Mouse (Mus musculus) cerebral cortex, adult 2 months (tissue): ENCODE measurements around the gene Spin2f.

ENCODE experiments used
- WGBS: fragments of 180-500 bp; shearing (Covaris S2); methylation state at CpG from one replicate; pipeline ENCODE4 v1.1.7; 2018; 5-methylcytosine and 5-hydroxymethylcytosine counted together

Gene Spin2f

GRCm38 (mm10) chrX:31253594-31253993, at the start of gene Spin2f:
Gene Spin2f, plus strand, starts transcription at chrX:31253894.
- 58% methylated on average over 1 of the region's 6 CpGs for WGBS

- 88% methylated on average over 7 of the region's 7 CpGs for WGBS
These were observed 41.6 kb upstream of the Spin2f start for GRCm38 (mm10) chrX:31212136-31212535.

GRCm38 (mm10) chrX:31223536-31223935, 30.2 kb upstream of the Spin2f start:
- WGBS, result 84% methylated on average over 9 of the region's 9 CpGs

- WGBS, result 63% methylated on average over 4 of the region's 4 CpGs
These were observed 18.6 kb upstream of the Spin2f start for GRCm38 (mm10) chrX:31235088-31235487.

- 79% methylated on average over 3 of the region's 3 CpGs for WGBS
These were observed 11.9 kb upstream of the Spin2f start for GRCm38 (mm10) chrX:31241754-31242153.
